Mouse (Mus musculus) hindbrain, postnatal 0 days (tissue): ENCODE results near the gene Rtl5. TPM values are rescaled to one million over a fixed set of nuclear protein-coding genes. Genes with fewer than 3 reads are reported as not detected.

Experiments used
- ATAC-seq: fragments of 200-750 bp; cut with Nextera tagmentation; 2 replicates; pipeline ENCODE4 v1.8.0; 2017; ENCODE audit warnings: mild to moderate bottlenecking, moderate TSS enrichment, moderate library complexity
- DNase-seq: peaks from one replicate; pipeline ENCODE4 v3.0.0-alpha.2; 2015; ENCODE audit warnings: low spot score
- H3K27ac ChIP-seq: fragments of 300-500 bp; sonication (generic); 2 replicates; pipeline ENCODE4 v1.5.1; 2014; ENCODE audit warnings: mild to moderate bottlenecking
- H3K27me3 ChIP-seq: fragments of 300-500 bp; sonication (generic); 2 replicates; pipeline ENCODE4 v1.6.1; 2014; ENCODE audit warnings: low read length, mixed read lengths; ENCODE audit not compliant: insufficient read depth
- H3K36me3 ChIP-seq: fragments of 300-500 bp; sonication (generic); 2 replicates; pipeline ENCODE4 v1.6.1; 2014; ENCODE audit warnings: low read length, mixed read lengths; ENCODE audit not compliant: insufficient read depth
- H3K4me1 ChIP-seq: fragments of 300-500 bp; sonication (generic); 2 replicates; pipeline ENCODE4 v1.6.1; 2014; ENCODE audit warnings: antibody characterized with exemption, low read length, mixed read lengths; ENCODE audit not compliant: insufficient read depth
- H3K4me2 ChIP-seq: fragments of 300-500 bp; sonication (generic); 2 replicates; pipeline ENCODE4 v1.6.1; 2014; ENCODE audit warnings: low read depth, mild to moderate bottlenecking, low read length, moderate library complexity, mixed read lengths
- H3K4me3 ChIP-seq: fragments of 300-500 bp; sonication (generic); 2 replicates; pipeline ENCODE4 v1.5.1; 2014; ENCODE audit warnings: low read length
- H3K9ac ChIP-seq: fragments of 300-500 bp; sonication (generic); replicated peaks from 2 replicates; pipeline ENCODE4 v1.6.1; 2014; ENCODE audit warnings: mild to moderate bottlenecking, low read length, moderate library complexity, mixed read lengths
- H3K9me3 ChIP-seq: fragments of 300-500 bp; sonication (generic); 2 replicates; pipeline ENCODE4 v1.6.1; 2016; ENCODE audit warnings: low read length, mixed read lengths
- CTCF ChIP-seq: IDR thresholded peaks from 2 replicates; pipeline ENCODE4 v1.5.1; 2016; ENCODE audit warnings: antibody characterized with exemption, control low read depth, low read depth
- WGBS: fragments of 180-500 bp; shearing (Covaris S2); extraction: QIAGEN DNeasy Blood & Tissue Kit; methylation state at CpG from one replicate; pipeline ENCODE4 v1.1.7; 2014; 5-methylcytosine and 5-hydroxymethylcytosine counted together
- polyA plus RNA-seq: library from polyadenylated mRNA; unstranded; fragments of >200 nt; fragmentation: Nextera tagmentation; extraction: Ambion mirVana; gene quantifications from 2 replicates; pipeline ENCODE4 v1.2.1, GENCODE M21; 2015
- total RNA-seq: library from RNA; depleted of rRNA; stranded (reverse); fragments of >200 nt; gene quantifications from 2 replicates; pipeline ENCODE4 v1.2.3, GENCODE M21; 2014

Rtl5 gene
- total and polyA plus RNA-seq, 2 experiments from 2014 or later, result 4.8 to 33.8 TPM

DNA sequence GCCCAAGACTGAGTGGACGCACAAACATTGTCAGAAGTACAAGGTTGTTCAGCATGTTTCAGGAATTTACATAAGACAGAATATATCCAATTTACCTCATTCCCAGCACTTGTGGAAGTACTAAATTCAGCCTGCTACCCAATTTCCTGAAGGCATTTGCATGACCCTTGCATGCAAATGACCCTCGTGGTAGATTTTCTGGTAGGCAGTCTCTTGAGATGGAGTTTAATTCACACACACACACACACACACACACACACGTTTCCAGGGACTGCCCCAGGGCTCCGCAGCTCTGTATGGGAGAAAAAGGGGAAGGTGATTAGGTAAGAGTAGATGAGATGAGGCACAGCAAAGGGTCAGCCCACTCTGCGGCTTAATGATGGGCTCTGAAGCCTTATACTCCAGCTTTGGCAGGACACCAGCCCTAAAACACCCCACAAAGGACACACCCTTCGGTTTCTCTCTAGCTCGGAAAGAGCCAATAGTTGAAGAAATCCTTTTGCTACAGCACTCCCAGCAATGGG lies 23.3 kb upstream of the Rtl5 start:
- no peak overlapping the region for H3K4me2 ChIP-seq
- DNase-seq, result no peak
- ATAC-seq, result no peak
- H3K36me3 ChIP-seq, result no peaks in the 10 kb centered on the region
- WGBS, result 73% methylated on average over 7 of the region's 7 CpGs
- H3K9ac ChIP-seq, result no peak overlapping the region
- H3K4me3 ChIP-seq, result no peak overlapping the region
- no peak for TF ChIP-seq CTCF
- no peaks in the 10 kb centered on the region for H3K4me1 ChIP-seq
- no peaks in the 10 kb centered on the region for H3K27me3 ChIP-seq
- no peak overlapping the region for H3K27ac ChIP-seq
- no peaks in the 10 kb centered on the region for H3K9me3 ChIP-seq

DNA sequence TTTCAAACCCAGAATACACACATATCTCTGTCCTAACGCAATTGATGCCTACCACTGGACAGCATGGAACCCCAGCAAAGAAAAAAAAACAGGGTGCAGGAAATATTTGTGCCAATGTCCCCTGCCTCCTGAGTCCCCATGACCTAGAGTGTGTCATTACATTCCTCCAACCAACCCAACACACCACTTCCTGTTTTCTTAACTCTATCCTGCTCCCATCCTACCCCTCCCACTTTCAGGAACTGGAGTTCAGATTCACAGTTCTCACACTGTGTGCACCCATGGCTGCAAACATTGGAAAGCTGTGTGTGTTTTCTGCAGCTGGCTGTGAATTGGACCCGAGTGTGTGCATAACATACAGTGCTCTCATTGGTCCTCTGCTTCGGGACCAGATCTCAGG lies 19.5 kb upstream of the Rtl5 start:
- Histone ChIP-seq H3K9me3 (no peaks in the 10 kb centered on the region), H3K4me3 (no peak overlapping the region), H3K4me2 (no peak overlapping the region), H3K9ac (no peak overlapping the region), H3K27me3 (no peaks in the 10 kb centered on the region), H3K36me3 (no peaks in the 10 kb centered on the region), H3K4me1 (no peaks in the 10 kb centered on the region), H3K27ac (no peak overlapping the region)
- ATAC-seq, result no peak
- no peak for DNase-seq
- WGBS, result 83% methylated on average over 3 of the region's 3 CpGs
- no peak for TF ChIP-seq CTCF

DNA sequence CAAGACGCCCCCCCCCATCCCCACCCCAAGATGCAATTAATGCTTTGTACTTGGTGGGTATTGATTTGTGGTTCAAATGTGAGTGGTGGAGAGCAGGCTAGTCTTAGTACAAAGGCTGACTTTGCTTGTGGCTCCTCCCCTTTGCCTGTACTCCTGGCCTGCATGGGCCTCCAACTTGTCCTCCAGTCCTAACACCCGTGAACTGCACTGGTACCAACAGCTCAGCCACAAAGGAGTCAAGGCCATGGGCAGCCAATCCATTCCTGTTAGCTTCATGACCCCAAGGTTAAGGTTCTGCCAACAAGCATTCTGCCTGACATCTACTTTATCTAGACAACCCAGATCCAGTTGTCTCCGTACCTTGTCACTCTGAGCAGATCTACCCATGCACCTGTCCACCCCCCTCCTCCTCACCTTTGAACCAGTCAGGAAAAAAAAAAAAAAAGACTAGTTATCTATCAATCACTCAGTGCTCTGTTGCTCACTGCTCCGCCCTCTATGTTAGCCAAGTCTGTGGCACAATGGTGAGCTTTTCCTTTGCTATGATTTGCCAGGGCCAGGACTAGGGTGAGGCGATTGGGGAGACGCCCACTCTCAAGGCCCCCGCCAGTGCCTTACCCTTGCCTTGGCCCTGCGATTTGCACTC lies 14.8 kb upstream of the Rtl5 start:
- no peaks in the 10 kb centered on the region for H3K4me1 ChIP-seq
- H3K4me2 ChIP-seq, result no peak overlapping the region
- no peak for TF ChIP-seq CTCF
- no peaks in the 10 kb centered on the region for H3K36me3 ChIP-seq
- no peak for ATAC-seq
- no peaks in the 10 kb centered on the region for H3K9me3 ChIP-seq
- WGBS, result 80% methylated on average over 8 of the region's 8 CpGs
- no peak overlapping the region for H3K27ac ChIP-seq
- no peaks in the 10 kb centered on the region for H3K27me3 ChIP-seq
- H3K9ac ChIP-seq, result no peak overlapping the region
- H3K4me3 ChIP-seq, result no peak overlapping the region
- no peak for DNase-seq

DNA sequence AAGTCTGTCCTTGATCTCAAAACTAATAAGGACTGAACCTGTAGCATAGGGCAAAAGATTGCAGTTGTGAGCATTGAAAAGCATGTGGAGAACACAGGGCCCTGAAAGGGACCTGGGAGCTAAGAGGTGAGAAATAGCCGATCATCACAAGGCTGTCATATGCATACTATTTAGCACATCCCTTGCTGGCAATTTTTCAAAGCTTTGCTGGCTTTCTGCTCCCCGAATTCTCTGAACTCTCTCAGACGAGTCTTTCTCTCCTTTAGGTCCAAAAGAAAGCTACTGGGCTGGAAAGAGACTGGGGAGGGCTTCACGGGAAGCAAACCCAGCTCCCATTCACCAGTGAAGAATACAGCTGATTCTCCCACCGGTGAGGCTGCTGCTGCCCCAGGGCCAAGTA lies 11.2 kb upstream of the Rtl5 start:
- Histone ChIP-seq H3K9me3 (no peaks in the 10 kb centered on the region), H3K27me3 (no peaks in the 10 kb centered on the region), H3K27ac (peak overlapping the region; percentile 81), H3K9ac (peak overlapping the region; percentile 33; the same call in 1 of the 2 replicates), H3K4me3 (no peak overlapping the region), H3K36me3 (no peaks in the 10 kb centered on the region), H3K4me2 (no peak overlapping the region), H3K4me1 (no peaks in the 10 kb centered on the region)
- DNase-seq (peak; percentile 33), ATAC-seq (peak; percentile 18)
- no peak for TF ChIP-seq CTCF
- 33% methylated on average over 5 of the region's 5 CpGs for WGBS

DNA sequence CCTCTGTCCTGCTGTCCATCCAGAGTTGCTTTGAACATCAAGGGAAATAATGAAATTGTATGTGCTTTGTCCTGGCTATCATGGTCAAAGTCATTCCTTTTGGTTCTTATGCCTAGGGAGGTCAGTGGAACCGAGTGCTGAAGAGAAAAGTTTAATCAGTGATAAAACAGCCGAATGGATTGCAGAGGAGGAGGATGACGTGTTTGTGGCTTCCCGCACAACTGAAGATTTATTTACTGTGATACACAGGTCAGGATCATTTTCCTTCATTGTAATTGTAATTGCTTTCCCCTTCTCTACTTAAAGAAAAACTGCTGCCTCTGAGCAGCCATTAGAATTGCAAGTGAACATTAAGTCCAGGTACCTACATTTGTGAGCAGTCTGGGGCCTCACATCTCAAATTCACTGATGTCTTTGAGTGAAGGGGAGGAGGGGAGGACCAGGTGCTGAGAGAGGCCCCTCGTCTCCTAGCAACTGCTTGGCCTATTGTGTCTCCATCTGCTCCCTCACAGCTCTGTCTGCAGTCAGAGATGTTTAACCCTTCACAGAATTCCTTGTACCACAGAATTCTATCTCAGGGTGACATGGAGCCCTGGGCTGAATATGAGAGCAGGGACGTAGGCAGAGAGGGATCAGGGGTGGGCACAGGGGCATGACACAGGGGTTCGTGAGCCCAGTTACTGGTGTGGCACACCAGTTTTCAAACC lies 10.6 kb upstream of the Rtl5 start:
- WGBS, result 35% methylated on average over 7 of the region's 7 CpGs
- H3K27ac ChIP-seq, result peak overlapping the region; percentile 81
- peak; percentile 92 for ATAC-seq
- no peaks in the 10 kb centered on the region for H3K36me3 ChIP-seq
- H3K9ac ChIP-seq, result peak overlapping the region; percentile 33; the same call in 1 of the 2 replicates
- no peaks in the 10 kb centered on the region for H3K27me3 ChIP-seq
- TF ChIP-seq CTCF, result no peak
- no peak overlapping the region for H3K4me3 ChIP-seq
- peak; percentile 78 for DNase-seq
- no peak overlapping the region for H3K4me2 ChIP-seq
- no peaks in the 10 kb centered on the region for H3K4me1 ChIP-seq
- no peaks in the 10 kb centered on the region for H3K9me3 ChIP-seq

DNA sequence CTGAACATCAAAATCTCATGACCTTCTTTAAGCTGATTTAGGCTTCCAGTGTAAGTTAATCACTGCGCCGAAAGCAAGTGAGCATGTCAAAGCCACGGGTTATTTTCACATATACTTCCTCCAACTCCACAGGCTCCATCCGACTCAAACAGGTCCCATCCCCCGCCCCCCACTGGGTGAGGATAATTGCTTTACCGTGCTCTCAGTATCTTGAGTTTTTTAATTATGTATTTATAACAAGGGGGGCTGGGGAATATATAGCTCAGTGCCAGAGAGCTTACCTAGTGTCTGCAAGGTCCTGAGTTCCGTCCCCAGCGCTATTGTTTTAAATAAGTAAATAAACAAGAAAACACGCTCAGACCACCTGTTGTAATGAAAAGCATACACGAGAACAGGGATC lies 10.0 kb upstream of the Rtl5 start:
- peak; percentile 41 for DNase-seq
- no peaks in the 10 kb centered on the region for H3K36me3 ChIP-seq
- H3K4me1 ChIP-seq, result no peaks in the 10 kb centered on the region
- no peaks in the 10 kb centered on the region for H3K27me3 ChIP-seq
- H3K9ac ChIP-seq, result no peak overlapping the region
- no peak for TF ChIP-seq CTCF
- H3K9me3 ChIP-seq, result no peaks in the 10 kb centered on the region
- no peak overlapping the region for H3K4me3 ChIP-seq
- 45% methylated on average over 10 of the region's 10 CpGs for WGBS
- peak; percentile 50; the same call in 1 of the 2 replicates for ATAC-seq
- H3K27ac ChIP-seq, result peak overlapping the region; percentile 81; the same call in 1 of the 2 replicates
- no peak overlapping the region for H3K4me2 ChIP-seq
